Mouse (Mus musculus): ENCODE measurements around the gene Mpp4. TPM values are rescaled to one million over a fixed set of nuclear protein-coding genes. Genes with fewer than 3 reads are reported as not detected.

Mpp4 gene
- polyA plus RNA-seq, 1 experiment from 2014 or later = 0.34 TPM

DNA sequence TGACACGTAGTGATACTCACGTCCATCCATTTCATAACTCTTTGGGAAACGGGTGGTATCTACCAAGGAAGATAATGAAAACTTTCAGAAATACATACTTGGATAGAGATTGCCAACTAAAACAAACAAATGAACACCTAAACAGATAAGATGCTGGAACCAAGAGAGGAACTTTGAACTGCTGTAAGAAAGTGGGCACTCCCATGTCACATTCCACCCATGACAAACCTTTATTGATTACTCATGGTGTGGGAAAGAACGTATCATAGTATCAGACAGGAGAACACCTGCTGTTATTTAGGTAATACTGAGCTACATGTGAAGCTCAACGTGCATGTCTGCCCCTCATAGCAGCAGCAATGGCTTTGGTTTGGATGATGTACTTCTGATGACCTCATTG is 37.6 kb downstream of the Mpp4 start:
- no peak overlapping the region for H3K4me2 ChIP-seq (ENCODE audit: low read length)
- H3K9ac ChIP-seq (ENCODE audit: low read length) = no peak overlapping the region
- no peak for ATAC-seq (ENCODE audit: insufficient number of reproducible peaks, insufficient read depth, low FRiP score, low read depth)
- H3K27ac ChIP-seq (replicated peaks in 1 of 2; ENCODE audit: control insufficient read depth in 1 of 2, insufficient read depth in 1 of 2, low read depth in 2 of 2, low read length in 2 of 2) = no peak overlapping the region
- no peak overlapping the region for H3K4me3 ChIP-seq (ENCODE audit: control insufficient read depth in 1 of 2, insufficient read depth in 1 of 2, low read depth in 1 of 2, low read length in 2 of 2)
- 0 out of 4 replicates have a peak, but pooled peaks cover 0 to 1% of the 10 kb centered on the region in 2 experiments for H3K4me1 ChIP-seq (ENCODE audit: control insufficient read depth in 2 of 2, insufficient read depth in 2 of 2, low read length in 2 of 2)
- WGBS = 70% methylated on average over 5 of the region's 5 CpGs
- peaks cover 7% of the 10 kb centered on the region; the same call in 1 of the 2 replicates for H3K27me3 ChIP-seq (ENCODE audit: control insufficient read depth, insufficient read depth, low read length)
- no peaks in the 10 kb centered on the region for H3K36me3 ChIP-seq (ENCODE audit: control insufficient read depth, insufficient read depth, low read length)
- H3K9me3 ChIP-seq (ENCODE audit: control insufficient read depth, low read length) = no peaks in the 10 kb centered on the region

DNA sequence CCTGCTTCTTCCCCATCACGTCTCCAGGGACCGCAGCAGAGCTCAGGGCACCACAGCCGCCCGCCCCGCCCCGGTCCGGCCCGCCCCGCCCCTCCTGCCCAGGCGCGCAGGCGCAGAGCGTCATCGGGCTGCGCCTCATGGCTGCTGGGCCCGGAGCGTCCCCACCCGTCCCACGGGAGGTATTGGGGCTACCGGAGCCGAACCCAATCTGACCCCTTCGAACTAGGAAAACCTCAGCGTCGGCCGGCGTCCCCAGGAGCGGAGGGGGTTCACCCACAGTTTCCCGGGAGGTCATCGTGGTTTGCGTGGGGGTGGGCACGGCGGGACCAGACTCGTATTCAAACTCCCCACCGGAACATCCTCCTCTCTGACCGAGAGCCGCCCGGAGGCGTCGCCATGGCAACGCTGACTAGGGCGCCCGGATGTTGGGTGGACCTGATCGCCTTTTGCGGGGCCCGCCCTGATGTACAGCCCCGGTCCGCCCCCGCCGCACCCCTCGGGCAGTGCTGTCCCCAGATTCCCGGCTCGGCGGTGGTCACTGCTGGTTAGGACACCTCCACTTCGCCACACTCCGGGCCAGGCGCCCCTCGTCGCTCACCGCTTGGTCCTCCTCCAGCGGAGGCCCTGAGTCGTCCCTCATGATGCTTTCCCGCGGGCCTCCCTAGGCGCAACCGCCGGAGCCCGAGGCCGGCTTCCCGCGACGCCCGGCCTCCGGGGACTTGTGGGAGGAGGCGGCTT is 43.3 kb downstream of the Mpp4 start, which contains the start of gene Tmem237:
Gene Tmem237, minus strand, starts transcription at position 689 of the 738 bp plus-strand sequence.
- Histone ChIP-seq H3K27ac (replicated peaks in 1 of 2; ENCODE audit: control insufficient read depth in 1 of 2, insufficient read depth in 1 of 2, low read depth in 2 of 2, low read length in 2 of 2) (peak within 1 kb of the TSS; percentile 59 to 67), H3K4me1 (ENCODE audit: control insufficient read depth in 2 of 2, insufficient read depth in 2 of 2, low read length in 2 of 2) (0 out of 4 replicates have a peak, but pooled peaks cover 0 to 2% of the 10 kb centered on the region in 2 experiments), H3K4me3 (ENCODE audit: control insufficient read depth in 1 of 2, insufficient read depth in 1 of 2, low read depth in 1 of 2, low read length in 2 of 2) (peak within 1 kb of the TSS; percentile 74 to 96), H3K4me2 (ENCODE audit: low read length) (peak within 1 kb of the TSS; percentile 89), H3K36me3 (ENCODE audit: control insufficient read depth, insufficient read depth, low read length) (no peaks in the 10 kb centered on the region), H3K9ac (ENCODE audit: low read length) (peak within 1 kb of the TSS; percentile 87), H3K9me3 (ENCODE audit: control insufficient read depth, low read length) (no peaks in the 10 kb centered on the region), H3K27me3 (ENCODE audit: control insufficient read depth, insufficient read depth, low read length) (no peaks in the 10 kb centered on the region)
- WGBS = under 1% methylated on average over 69 of the region's 74 CpGs
- peak; percentile 96 for ATAC-seq (ENCODE audit: insufficient number of reproducible peaks, insufficient read depth, low FRiP score, low read depth)

DNA sequence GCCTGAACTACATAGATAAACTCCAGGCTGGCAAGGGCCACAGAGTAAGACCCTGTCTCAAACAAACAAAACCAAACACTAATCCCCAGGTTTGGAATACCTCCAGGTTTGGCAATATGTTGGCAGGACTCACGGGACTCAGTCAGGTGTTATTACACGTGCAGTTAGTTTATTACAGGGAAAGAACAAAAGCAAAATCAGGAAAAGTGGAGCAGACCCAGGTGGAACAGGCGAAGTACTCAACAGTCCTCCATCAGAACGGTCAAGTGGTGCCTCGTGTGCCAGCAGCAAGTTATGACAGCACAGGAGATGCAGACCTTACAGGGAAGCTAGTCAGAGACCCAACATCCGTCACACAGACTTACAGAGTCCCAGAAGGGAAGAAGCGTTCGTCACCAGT is 52.7 kb downstream of the Mpp4 start:
- ATAC-seq (ENCODE audit: insufficient number of reproducible peaks, insufficient read depth, low FRiP score, low read depth) = no peak
- Histone ChIP-seq H3K9me3 (ENCODE audit: control insufficient read depth, low read length) (no peaks in the 10 kb centered on the region), H3K36me3 (ENCODE audit: control insufficient read depth, insufficient read depth, low read length) (peaks cover 41% of the 10 kb centered on the region), H3K4me2 (ENCODE audit: low read length) (no peak overlapping the region), H3K9ac (ENCODE audit: low read length) (no peak overlapping the region), H3K27ac (replicated peaks in 1 of 2; ENCODE audit: control insufficient read depth in 1 of 2, insufficient read depth in 1 of 2, low read depth in 2 of 2, low read length in 2 of 2) (no peak overlapping the region), H3K27me3 (ENCODE audit: control insufficient read depth, insufficient read depth, low read length) (no peaks in the 10 kb centered on the region), H3K4me3 (ENCODE audit: control insufficient read depth in 1 of 2, insufficient read depth in 1 of 2, low read depth in 1 of 2, low read length in 2 of 2) (no peak overlapping the region), H3K4me1 (ENCODE audit: control insufficient read depth in 2 of 2, insufficient read depth in 2 of 2, low read length in 2 of 2) (no peaks in the 10 kb centered on the region)
- WGBS = 80% methylated on average over 8 of the region's 8 CpGs

DNA sequence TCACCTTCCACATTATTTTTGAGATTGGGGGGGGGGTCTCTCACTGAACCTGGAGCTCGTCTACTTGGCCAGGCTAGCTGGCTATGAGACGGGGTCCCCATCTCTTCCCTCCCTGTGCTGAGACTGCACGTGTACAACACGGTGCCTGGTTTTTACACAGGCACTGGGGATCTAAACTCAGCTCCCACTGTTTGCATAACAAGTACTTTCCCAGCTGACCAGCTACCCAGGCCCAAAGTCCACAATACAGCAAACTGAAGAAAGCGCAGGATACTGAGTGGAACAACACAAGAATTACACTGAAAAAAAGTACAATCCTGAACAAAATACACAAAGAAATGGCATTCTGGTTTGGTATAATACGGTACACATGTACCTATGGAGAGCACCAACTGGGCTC is 61.1 kb downstream of the Mpp4 start:
- Histone ChIP-seq H3K36me3 (ENCODE audit: control insufficient read depth, insufficient read depth, low read length) (peaks cover 16% of the 10 kb centered on the region; the same call in 1 of the 2 replicates), H3K4me3 (ENCODE audit: control insufficient read depth in 1 of 2, insufficient read depth in 1 of 2, low read depth in 1 of 2, low read length in 2 of 2) (no peak overlapping the region), H3K9ac (ENCODE audit: low read length) (no peak overlapping the region), H3K27me3 (ENCODE audit: control insufficient read depth, insufficient read depth, low read length) (no peaks in the 10 kb centered on the region), H3K9me3 (ENCODE audit: control insufficient read depth, low read length) (no peaks in the 10 kb centered on the region), H3K4me2 (ENCODE audit: low read length) (no peak overlapping the region), H3K27ac (replicated peaks in 1 of 2; ENCODE audit: control insufficient read depth in 1 of 2, insufficient read depth in 1 of 2, low read depth in 2 of 2, low read length in 2 of 2) (no peak overlapping the region), H3K4me1 (ENCODE audit: control insufficient read depth in 2 of 2, insufficient read depth in 2 of 2, low read length in 2 of 2) (no peaks in the 10 kb centered on the region)
- no peak for ATAC-seq (ENCODE audit: insufficient number of reproducible peaks, insufficient read depth, low FRiP score, low read depth)
- 94% methylated on average over 6 of the region's 6 CpGs for WGBS

DNA sequence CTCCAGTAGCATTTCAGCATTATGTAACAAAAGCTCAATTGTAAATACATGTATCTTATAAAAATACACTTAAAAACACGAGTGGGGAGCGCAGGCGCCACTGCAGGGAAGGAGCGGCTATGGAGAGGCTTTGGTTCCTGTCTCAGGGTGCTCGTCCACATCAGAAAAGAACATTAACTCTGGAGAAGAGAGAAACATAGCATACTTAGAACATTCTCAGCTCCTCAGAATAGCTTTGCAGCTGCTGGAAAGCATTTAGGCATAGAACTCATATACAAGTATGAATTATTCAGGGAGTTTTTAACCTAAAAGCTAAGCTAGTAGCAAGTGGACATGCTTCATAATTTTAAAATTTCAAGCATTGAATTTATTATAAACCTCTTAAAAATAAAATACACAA is 62.2 kb downstream of the Mpp4 start:
- Histone ChIP-seq H3K9me3 (ENCODE audit: control insufficient read depth, low read length) (no peaks in the 10 kb centered on the region), H3K27ac (replicated peaks in 1 of 2; ENCODE audit: control insufficient read depth in 1 of 2, insufficient read depth in 1 of 2, low read depth in 2 of 2, low read length in 2 of 2) (no peak overlapping the region), H3K36me3 (ENCODE audit: control insufficient read depth, insufficient read depth, low read length) (peaks cover 13% of the 10 kb centered on the region; the same call in 1 of the 2 replicates), H3K4me2 (ENCODE audit: low read length) (no peak overlapping the region), H3K27me3 (ENCODE audit: control insufficient read depth, insufficient read depth, low read length) (no peaks in the 10 kb centered on the region), H3K4me1 (ENCODE audit: control insufficient read depth in 2 of 2, insufficient read depth in 2 of 2, low read length in 2 of 2) (no peaks in the 10 kb centered on the region), H3K9ac (ENCODE audit: low read length) (no peak overlapping the region), H3K4me3 (ENCODE audit: control insufficient read depth in 1 of 2, insufficient read depth in 1 of 2, low read depth in 1 of 2, low read length in 2 of 2) (no peak overlapping the region)
- WGBS = 89% methylated on average over 5 of the region's 5 CpGs
- no peak for ATAC-seq (ENCODE audit: insufficient number of reproducible peaks, insufficient read depth, low FRiP score, low read depth)

DNA sequence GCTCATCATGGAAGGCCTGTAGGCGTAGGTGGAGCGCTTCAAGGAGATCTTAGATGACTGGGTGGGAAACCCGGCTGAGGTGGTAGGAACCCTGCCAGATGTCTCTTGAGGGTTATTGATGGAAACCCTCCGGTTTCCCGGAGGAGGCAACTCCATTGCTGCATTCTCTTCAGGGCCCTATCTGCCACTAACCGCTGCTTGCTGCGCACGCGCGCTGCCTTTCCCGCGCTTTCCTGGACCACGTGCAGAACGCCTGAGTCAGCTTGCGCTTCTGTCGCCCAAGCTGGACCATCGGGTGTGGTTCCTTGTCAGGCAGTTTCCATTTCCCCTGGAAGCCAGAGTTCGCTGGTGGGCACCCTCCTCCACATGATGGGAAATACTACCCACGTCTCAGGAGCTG is 68.5 kb downstream of the Mpp4 start, which contains the start of gene C2cd6:
Gene C2cd6, minus strand, starts transcription at position 196 of the 400 bp plus-strand sequence.
- Histone ChIP-seq H3K4me1 (ENCODE audit: control insufficient read depth in 2 of 2, insufficient read depth in 2 of 2, low read length in 2 of 2) (no peaks in the 10 kb centered on the region), H3K4me2 (ENCODE audit: low read length) (no peak within 1 kb of the TSS), H3K27ac (replicated peaks in 1 of 2; ENCODE audit: control insufficient read depth in 1 of 2, insufficient read depth in 1 of 2, low read depth in 2 of 2, low read length in 2 of 2) (no peak within 1 kb of the TSS), H3K9me3 (ENCODE audit: control insufficient read depth, low read length) (no peaks in the 10 kb centered on the region), H3K27me3 (ENCODE audit: control insufficient read depth, insufficient read depth, low read length) (no peaks in the 10 kb centered on the region), H3K36me3 (ENCODE audit: control insufficient read depth, insufficient read depth, low read length) (no peaks in the 10 kb centered on the region), H3K9ac (ENCODE audit: low read length) (no peak within 1 kb of the TSS), H3K4me3 (ENCODE audit: control insufficient read depth in 1 of 2, insufficient read depth in 1 of 2, low read depth in 1 of 2, low read length in 2 of 2) (no peak within 1 kb of the TSS)
- ATAC-seq (ENCODE audit: insufficient number of reproducible peaks, insufficient read depth, low FRiP score, low read depth) = no peak
- WGBS = 86% methylated on average over 19 of the region's 19 CpGs
